23 mouse cellular contexts compared by ENCODE assay signal in genomic region chr19:24541669-24542292, GRCm38 (mm10). TPM values are rescaled to one million over a fixed set of nuclear protein-coding genes. Genes with fewer than 3 reads are reported as not detected.
DNase-seq lines count a peak whose midpoint lies in the region; ATAC-seq and TF ChIP-seq lines count a peak whose summit lies in the region.
"Had no signal": no experiment of that assay in that cellular context is flagged by ENCODE, and none has a peak within 500 bp of the region (broad histone marks: within the 10 kb centered on the region; RNA-seq: fewer than 3 reads in every experiment).

No protein-coding gene starts in this region.

- H3K36me3 ChIP-seq in forebrain, embryonic 14.5 days (ENCODE audit: control insufficient read depth, insufficient read depth, low read length), result no peaks in the 10 kb centered on the region
- H3K36me3 ChIP-seq in forebrain, embryonic 15.5 days, result no peaks in the 10 kb centered on the region
- no peaks in the 10 kb centered on the region for H3K36me3 ChIP-seq in limb, embryonic 14.5 days (ENCODE audit: control insufficient read depth, insufficient read depth, low read length)
- H3K36me3 ChIP-seq in limb, embryonic 10.5 days, result no peaks in the 10 kb centered on the region
- H3K36me3 ChIP-seq: embryonic facial prominence, embryonic 15.5 days; forebrain, embryonic 10.5 days; heart, embryonic 15.5 days; hindbrain, embryonic 15.5 days had no signal

- DNase-seq in forebrain, embryonic 14.5 days (ENCODE audit: low spot score), result peak; percentile 27
- peak; percentile 37 for DNase-seq in limb, embryonic 14.5 days (ENCODE audit: low spot score)
- no peak for DNase-seq in limb, embryonic 10.5 days (ENCODE audit: low spot score)
- peak; percentile 40 for DNase-seq in retina, postnatal 1 day
- DNase-seq in retina, embryonic 14.5 days (ENCODE audit: low spot score), result no peak
- DNase-seq in brain, embryonic 14.5 days (ENCODE audit: low read depth), result peak; percentile 25
- DNase-seq in gastrocnemius, postnatal 4 days (ENCODE audit: low spot score in 2 of 2), result no peak
- DNase-seq: adrenal gland, adult 2 months; adrenal gland, postnatal 25 days; cerebellum, adult 11-12 months; cerebellum, postnatal 10 days; embryo, embryonic 11 days; gastrocnemius, postnatal 10 days; heart, postnatal 36 days had no signal

- no peak overlapping the region for H3K9ac ChIP-seq in forebrain, embryonic 14.5 days (ENCODE audit: low read length)
- no peak overlapping the region for H3K9ac ChIP-seq in forebrain, embryonic 15.5 days (replicated peaks)
- no peak overlapping the region for H3K9ac ChIP-seq in limb, embryonic 14.5 days (ENCODE audit: low read depth, low read length, severe bottlenecking)
- H3K9ac ChIP-seq: embryonic facial prominence, embryonic 15.5 days; heart, embryonic 15.5 days; hindbrain, embryonic 15.5 days had no signal

- no peak overlapping the region for H3K4me3 ChIP-seq in forebrain, embryonic 14.5 days (ENCODE audit: low read depth, low read length)
- H3K4me3 ChIP-seq in forebrain, embryonic 15.5 days, result no peak overlapping the region
- no peak overlapping the region for H3K4me3 ChIP-seq in limb, embryonic 14.5 days (replicated peaks; ENCODE audit: low read length)
- no peak overlapping the region for H3K4me3 ChIP-seq in limb, embryonic 10.5 days
- H3K4me3 ChIP-seq: embryonic facial prominence, embryonic 15.5 days; erythroblast, embryonic 14.5 days; forebrain, embryonic 10.5 days; heart, embryonic 15.5 days; hindbrain, embryonic 15.5 days had no signal

- ATAC-seq in forebrain, embryonic 14.5 days, result no peak
- ATAC-seq in forebrain, embryonic 15.5 days (replicated peaks), result no peak
- no peak for ATAC-seq in limb, embryonic 14.5 days (ENCODE audit: low FRiP score, low read depth)
- ATAC-seq: forebrain, embryonic 16.5 days; intestine, embryonic 16.5 days had no signal

- H3K9me3 ChIP-seq in forebrain, embryonic 14.5 days (replicated peaks; ENCODE audit: control insufficient read depth, low read length), result no peaks in the 10 kb centered on the region
- H3K9me3 ChIP-seq in forebrain, embryonic 15.5 days, result no peaks in the 10 kb centered on the region
- no peaks in the 10 kb centered on the region for H3K9me3 ChIP-seq in limb, embryonic 14.5 days (ENCODE audit: control insufficient read depth, low read length)
- H3K9me3 ChIP-seq in limb, embryonic 10.5 days (replicated peaks), result no peaks in the 10 kb centered on the region
- H3K9me3 ChIP-seq: embryonic facial prominence, embryonic 15.5 days; forebrain, embryonic 10.5 days; heart, embryonic 15.5 days; hindbrain, embryonic 15.5 days had no signal

- H3K4me1 ChIP-seq in forebrain, embryonic 14.5 days (ENCODE audit: control insufficient read depth, insufficient read depth, low read length), result no peaks in the 10 kb centered on the region
- H3K4me1 ChIP-seq in forebrain, embryonic 15.5 days, result no peaks in the 10 kb centered on the region
- H3K4me1 ChIP-seq in limb, embryonic 14.5 days (ENCODE audit: control insufficient read depth, insufficient read depth, low read length), result no peaks in the 10 kb centered on the region
- H3K4me1 ChIP-seq in limb, embryonic 10.5 days, result no peaks in the 10 kb centered on the region
- H3K4me1 ChIP-seq: embryonic facial prominence, embryonic 15.5 days; hindbrain, embryonic 15.5 days had no signal

- TF ChIP-seq POLR2A in limb, embryonic 14.5 days (IDR thresholded peaks at IDR 0.05; ENCODE audit: borderline replicate concordance, extremely low read depth, insufficient read depth, insufficient read length), result no peak
- no peak for TF ChIP-seq POLR2A in brain, embryonic 14.5 days (IDR thresholded peaks at IDR 0.05; ENCODE audit: borderline replicate concordance, extremely low read depth, insufficient read depth, insufficient read length, poor library complexity, severe bottlenecking)

- no peak overlapping the region for H3K4me2 ChIP-seq in forebrain, embryonic 14.5 days (ENCODE audit: low read length)
- no peak overlapping the region for H3K4me2 ChIP-seq in forebrain, embryonic 15.5 days (replicated peaks)
- H3K4me2 ChIP-seq in limb, embryonic 14.5 days (replicated peaks; ENCODE audit: low read depth, low read length, severe bottlenecking), result no peak overlapping the region
- H3K4me2 ChIP-seq: embryonic facial prominence, embryonic 15.5 days; heart, embryonic 15.5 days; hindbrain, embryonic 15.5 days had no signal

- no peaks in the 10 kb centered on the region for H3K27me3 ChIP-seq in forebrain, embryonic 14.5 days (replicated peaks; ENCODE audit: control insufficient read depth, insufficient read depth, low read length)
- no peaks in the 10 kb centered on the region for H3K27me3 ChIP-seq in forebrain, embryonic 15.5 days
- no peaks in the 10 kb centered on the region for H3K27me3 ChIP-seq in limb, embryonic 14.5 days (ENCODE audit: control insufficient read depth, insufficient read depth, low read length)
- no peaks in the 10 kb centered on the region for H3K27me3 ChIP-seq in limb, embryonic 10.5 days (ENCODE audit: low read depth, poor library complexity, severe bottlenecking)
- H3K27me3 ChIP-seq: CH12.LX; embryonic facial prominence, embryonic 15.5 days; heart, embryonic 15.5 days; hindbrain, embryonic 15.5 days had no signal

- 64% methylated on average over 17 of the region's 17 CpGs for WGBS in forebrain, embryonic 14.5 days
- WGBS in forebrain, embryonic 15.5 days, result 69% methylated on average over 17 of the region's 17 CpGs
- 71% methylated on average over 17 of the region's 17 CpGs for WGBS in limb, embryonic 14.5 days
- 91% methylated on average over 17 of the region's 17 CpGs for WGBS in limb, embryonic 10.5 days

- no peak for TF ChIP-seq CTCF in brain, embryonic 14.5 days (IDR thresholded peaks at IDR 0.05; ENCODE audit: borderline replicate concordance, extremely low read depth, insufficient read depth, insufficient read length)

- H3K27ac ChIP-seq in forebrain, embryonic 14.5 days (ENCODE audit: low read depth, low read length), result no peak overlapping the region
- H3K27ac ChIP-seq in forebrain, embryonic 15.5 days (replicated peaks), result no peak overlapping the region
- no peak overlapping the region for H3K27ac ChIP-seq in limb, embryonic 14.5 days (replicated peaks; ENCODE audit: low read depth, low read length)
- no peak overlapping the region for H3K27ac ChIP-seq in limb, embryonic 10.5 days
- H3K27ac ChIP-seq: embryonic facial prominence, embryonic 15.5 days; forebrain, embryonic 10.5 days; heart, embryonic 15.5 days; hindbrain, embryonic 15.5 days had no signal

RNA-seq across cellular contexts. Expression of gene Pip5k1b, which starts 13.9 kb away (rescaled TPM):
- polyA plus RNA-seq in forebrain, embryonic 14.5 days (2014; fragmentation: Nextera tagmentation; extraction: Ambion mirVana), result 1.8 and 2.1 TPM in 2 replicates
- 1.5 and 1.7 TPM in 2 replicates for polyA plus RNA-seq in forebrain, embryonic 15.5 days (2015; fragmentation: Nextera tagmentation; extraction: Ambion mirVana)
- polyA plus RNA-seq in limb, embryonic 14.5 days (2012; rRNA removed), result 1.4 and 1.7 TPM in 2 replicates
- polyA plus RNA-seq in limb, embryonic 14.5 days (2014; fragmentation: Nextera tagmentation; extraction: Ambion mirVana), result 0.57 and 0.83 TPM in 2 replicates
- 0.28 and 0.50 TPM in 2 replicates for polyA plus RNA-seq in limb, embryonic 10.5 days (2016; fragmentation: Nextera tagmentation; extraction: Ambion mirVana)
- 1.6 and 2.8 TPM in 2 replicates for polyA plus RNA-seq in brain, embryonic 14.5 days (2012; rRNA removed)
- total RNA-seq in gastrocnemius, postnatal 4 days (2021), result 1 to 10 TPM; 1.7 to 1.9 TPM

Comparison
In these comparisons a context has a peak if more than half of its experiments do, and no peak if none do; other contexts are left out.
1. DNase-seq: peak in forebrain, embryonic 14.5 days (single experiment), limb, embryonic 14.5 days (single experiment), retina, postnatal 1 day (single experiment) and brain, embryonic 14.5 days (single experiment); none in limb, embryonic 10.5 days (single experiment), retina, embryonic 14.5 days (single experiment) and gastrocnemius, postnatal 4 days (0 of 2).